Mouse (Mus musculus): ENCODE data around the gene Tmem171. TPM values are rescaled to one million over a fixed set of nuclear protein-coding genes. Genes with fewer than 3 reads are reported as not detected.

Tmem171 gene
- polyA plus RNA-seq, 1 experiment from 2014 or later, result not detected

- H3K27me3 ChIP-seq (replicated peaks; ENCODE audit: control insufficient read depth, insufficient read depth, low read length), result no peaks in the 10 kb centered on the region; the same call in 1 of the 2 replicates
- 90% methylated on average over 5 of the region's 5 CpGs for WGBS
- peaks cover 2% of the 10 kb centered on the region; the same call in 1 of the 2 replicates for H3K4me1 ChIP-seq (replicated peaks; ENCODE audit: control insufficient read depth, insufficient read depth, low read length)
Measured at GRCm38 (mm10) chr13:98699982-98700540, 5.4 kb upstream of the Tmem171 start.

DNA sequence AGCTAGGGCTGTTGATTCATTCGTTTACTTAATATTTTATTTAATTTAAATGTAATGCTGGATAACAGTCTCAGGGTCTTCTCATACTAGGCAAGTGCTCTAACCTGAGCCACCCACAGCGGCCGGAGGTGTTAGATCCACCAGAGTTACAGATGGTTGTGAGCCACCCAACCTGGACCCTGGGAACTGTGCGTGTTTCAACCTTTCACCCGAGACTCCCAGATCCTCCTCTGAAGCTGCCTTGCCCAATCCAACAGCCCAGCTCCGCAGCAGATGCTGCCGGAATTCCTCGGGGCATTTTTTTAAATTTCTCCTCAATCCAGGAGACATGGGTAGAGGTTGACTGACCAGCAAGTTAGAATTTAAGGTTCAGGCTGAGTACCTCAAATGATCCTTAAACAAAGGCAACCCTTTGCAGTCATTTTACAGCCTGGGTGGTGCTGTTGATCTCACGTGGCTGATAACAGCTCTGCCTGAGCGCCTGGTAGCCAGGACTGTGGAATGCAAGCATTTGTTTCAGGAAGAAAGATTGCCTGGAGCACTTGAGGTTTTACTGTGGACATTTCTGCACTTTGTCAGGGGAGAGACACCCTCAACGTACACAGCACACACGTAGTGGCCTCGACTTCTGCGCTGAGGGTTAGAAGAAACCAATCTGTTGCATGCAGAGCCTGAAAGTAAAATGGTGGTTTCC is 4.6 kb upstream of the Tmem171 start:
- Histone ChIP-seq H3K9me3 (ENCODE audit: control insufficient read depth, low read length) (no peaks in the 10 kb centered on the region), H3K9ac (replicated peaks; ENCODE audit: low read depth, low read length) (no peak overlapping the region), H3K4me1 (replicated peaks; ENCODE audit: control insufficient read depth, insufficient read depth, low read length) (peaks cover 7% of the 10 kb centered on the region; the same call in 1 of the 2 replicates), H3K4me3 (replicated peaks; ENCODE audit: low read length) (no peak overlapping the region), H3K36me3 (ENCODE audit: control insufficient read depth, insufficient read depth) (no peaks in the 10 kb centered on the region), H3K4me2 (ENCODE audit: low read length) (no peak overlapping the region), H3K27ac (ENCODE audit: low read length) (no peak overlapping the region), H3K27me3 (replicated peaks; ENCODE audit: control insufficient read depth, insufficient read depth, low read length) (peaks cover 6% of the 10 kb centered on the region)
- WGBS, result 81% methylated on average over 14 of the region's 14 CpGs
- no peak for ATAC-seq

More at GRCm38 (mm10) chr13:98699982-98700540, 5.4 kb upstream of the Tmem171 start:
- no peaks in the 10 kb centered on the region for H3K36me3 ChIP-seq (ENCODE audit: control insufficient read depth, insufficient read depth)
- H3K9me3 ChIP-seq (ENCODE audit: control insufficient read depth, low read length), result no peaks in the 10 kb centered on the region
- H3K4me2 ChIP-seq (ENCODE audit: low read length), result no peak overlapping the region
- no peak for ATAC-seq
- no peak overlapping the region for H3K27ac ChIP-seq (ENCODE audit: low read length)
- H3K9ac ChIP-seq (replicated peaks; ENCODE audit: low read depth, low read length), result no peak overlapping the region
- no peak overlapping the region for H3K4me3 ChIP-seq (replicated peaks; ENCODE audit: low read length)

DNA sequence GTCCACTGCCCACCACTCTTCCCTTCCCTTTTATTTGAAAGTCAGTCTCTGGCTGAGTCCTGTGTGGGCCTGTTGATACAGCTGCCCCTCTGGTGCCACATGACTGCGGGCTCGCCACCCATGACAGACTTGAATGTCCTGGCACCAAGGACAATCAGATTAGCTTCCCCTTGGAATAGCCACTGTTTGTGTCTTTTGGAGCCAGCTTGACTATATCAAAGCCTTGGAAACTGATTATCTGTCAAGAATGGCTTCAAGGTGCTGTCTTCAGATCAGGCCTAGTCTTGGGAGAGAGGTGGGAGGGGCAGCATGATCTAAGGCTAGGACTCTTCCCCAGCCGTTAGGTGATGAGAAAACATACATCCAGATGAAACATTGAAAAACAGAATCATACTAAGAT is 2.1 kb upstream of the Tmem171 start:
- peaks cover 7% of the 10 kb centered on the region; the same call in 1 of the 2 replicates for H3K4me1 ChIP-seq (replicated peaks; ENCODE audit: control insufficient read depth, insufficient read depth, low read length)

DNA sequence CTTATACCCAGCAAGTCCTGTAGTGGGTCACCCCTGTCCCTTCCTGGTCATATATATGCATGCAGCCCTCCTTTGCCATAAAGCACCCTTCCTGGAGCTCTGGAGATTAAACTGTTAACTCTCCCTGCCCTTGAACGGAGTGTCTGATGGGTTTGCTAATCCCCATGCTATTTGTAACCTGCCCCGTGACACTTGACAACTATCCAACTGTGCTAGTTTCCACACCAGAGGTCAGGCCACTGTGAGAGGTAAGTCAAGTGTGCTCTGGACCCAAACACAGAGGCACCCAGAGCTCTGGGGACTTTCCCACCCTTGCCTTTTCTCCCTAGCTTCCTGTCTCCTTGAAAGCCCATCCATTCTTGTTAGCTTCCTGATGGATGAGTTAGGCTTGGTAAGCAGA is 912 bp upstream of the Tmem171 start:
- Histone ChIP-seq H3K4me2 (ENCODE audit: low read length) (no peak overlapping the region), H3K9ac (replicated peaks; ENCODE audit: low read depth, low read length) (no peak overlapping the region), H3K4me1 (replicated peaks; ENCODE audit: control insufficient read depth, insufficient read depth, low read length) (peaks cover 7% of the 10 kb centered on the region; the same call in 1 of the 2 replicates), H3K4me3 (replicated peaks; ENCODE audit: low read length) (no peak overlapping the region), H3K27me3 (replicated peaks; ENCODE audit: control insufficient read depth, insufficient read depth, low read length) (peaks cover 11% of the 10 kb centered on the region), H3K27ac (ENCODE audit: low read length) (no peak overlapping the region), H3K36me3 (ENCODE audit: control insufficient read depth, insufficient read depth) (no peaks in the 10 kb centered on the region), H3K9me3 (ENCODE audit: control insufficient read depth, low read length) (no peaks in the 10 kb centered on the region)
- ATAC-seq, result no peak
- 51% methylated on average over 2 of the region's 2 CpGs for WGBS

More for the DNA sequence above, 2.1 kb upstream of the Tmem171 start:
- H3K9me3 ChIP-seq (ENCODE audit: control insufficient read depth, low read length), result no peaks in the 10 kb centered on the region
- no peak overlapping the region for H3K9ac ChIP-seq (replicated peaks; ENCODE audit: low read depth, low read length)
- no peak for ATAC-seq
- H3K36me3 ChIP-seq (ENCODE audit: control insufficient read depth, insufficient read depth), result no peaks in the 10 kb centered on the region
- H3K27ac ChIP-seq (ENCODE audit: low read length), result no peak overlapping the region
- no peak overlapping the region for H3K4me3 ChIP-seq (replicated peaks; ENCODE audit: low read length)
- no peak overlapping the region for H3K4me2 ChIP-seq (ENCODE audit: low read length)
- H3K27me3 ChIP-seq (replicated peaks; ENCODE audit: control insufficient read depth, insufficient read depth, low read length), result peaks cover 11% of the 10 kb centered on the region
- 92% methylated on average over 3 of the region's 3 CpGs for WGBS

- no peak overlapping the region for H3K9ac ChIP-seq (replicated peaks; ENCODE audit: low read depth, low read length)
- WGBS, result 95% methylated on average over 11 of the region's 11 CpGs
- H3K4me3 ChIP-seq (replicated peaks; ENCODE audit: low read length), result no peak overlapping the region
- H3K27ac ChIP-seq (ENCODE audit: low read length), result no peak overlapping the region
- H3K27me3 ChIP-seq (replicated peaks; ENCODE audit: control insufficient read depth, insufficient read depth, low read length), result peaks cover 11% of the 10 kb centered on the region
- H3K9me3 ChIP-seq (ENCODE audit: control insufficient read depth, low read length), result no peaks in the 10 kb centered on the region
- peaks cover 7% of the 10 kb centered on the region; the same call in 1 of the 2 replicates for H3K4me1 ChIP-seq (replicated peaks; ENCODE audit: control insufficient read depth, insufficient read depth, low read length)
- ATAC-seq, result no peak
- H3K4me2 ChIP-seq (ENCODE audit: low read length), result no peak overlapping the region
- H3K36me3 ChIP-seq (ENCODE audit: control insufficient read depth, insufficient read depth), result no peaks in the 10 kb centered on the region
Measured at GRCm38 (mm10) chr13:98693316-98693715, 1.3 kb downstream of the Tmem171 start.

GRCm38 (mm10) chr13:98691956-98692515 is 2.6 kb downstream of the Tmem171 start:
- Histone ChIP-seq H3K4me1 (replicated peaks; ENCODE audit: control insufficient read depth, insufficient read depth, low read length) (peaks cover 7% of the 10 kb centered on the region; the same call in 1 of the 2 replicates), H3K9me3 (ENCODE audit: control insufficient read depth, low read length) (no peaks in the 10 kb centered on the region), H3K4me3 (replicated peaks; ENCODE audit: low read length) (no peak overlapping the region), H3K27ac (ENCODE audit: low read length) (no peak overlapping the region), H3K9ac (replicated peaks; ENCODE audit: low read depth, low read length) (no peak overlapping the region), H3K27me3 (replicated peaks; ENCODE audit: control insufficient read depth, insufficient read depth, low read length) (peaks cover 11% of the 10 kb centered on the region), H3K36me3 (ENCODE audit: control insufficient read depth, insufficient read depth) (no peaks in the 10 kb centered on the region), H3K4me2 (ENCODE audit: low read length) (no peak overlapping the region)
- 87% methylated on average over 13 of the region's 13 CpGs for WGBS
- no peak for ATAC-seq

GRCm38 (mm10) chr13:98690886-98691285 is 3.7 kb downstream of the Tmem171 start:
- Histone ChIP-seq H3K9ac (replicated peaks; ENCODE audit: low read depth, low read length) (no peak overlapping the region), H3K4me1 (replicated peaks; ENCODE audit: control insufficient read depth, insufficient read depth, low read length) (peaks cover 7% of the 10 kb centered on the region; the same call in 1 of the 2 replicates), H3K27ac (ENCODE audit: low read length) (no peak overlapping the region), H3K4me2 (ENCODE audit: low read length) (no peak overlapping the region), H3K9me3 (ENCODE audit: control insufficient read depth, low read length) (no peaks in the 10 kb centered on the region), H3K4me3 (replicated peaks; ENCODE audit: low read length) (no peak overlapping the region), H3K27me3 (replicated peaks; ENCODE audit: control insufficient read depth, insufficient read depth, low read length) (peaks cover 11% of the 10 kb centered on the region), H3K36me3 (ENCODE audit: control insufficient read depth, insufficient read depth) (no peaks in the 10 kb centered on the region)
- no peak for ATAC-seq
- 90% methylated on average over 11 of the region's 11 CpGs for WGBS

- H3K9me3 ChIP-seq (ENCODE audit: control insufficient read depth, low read length), result no peaks in the 10 kb centered on the region
- H3K27me3 ChIP-seq (replicated peaks; ENCODE audit: control insufficient read depth, insufficient read depth, low read length), result peaks cover 10% of the 10 kb centered on the region
- 76% methylated on average over 11 of the region's 11 CpGs for WGBS
- no peak overlapping the region for H3K4me2 ChIP-seq (ENCODE audit: low read length)
- no peaks in the 10 kb centered on the region for H3K36me3 ChIP-seq (ENCODE audit: control insufficient read depth, insufficient read depth)
- no peak for ATAC-seq
- no peak overlapping the region for H3K4me3 ChIP-seq (replicated peaks; ENCODE audit: low read length)
- H3K9ac ChIP-seq (replicated peaks; ENCODE audit: low read depth, low read length), result no peak overlapping the region
- H3K27ac ChIP-seq (ENCODE audit: low read length), result no peak overlapping the region
- peaks cover 1% of the 10 kb centered on the region; the same call in 1 of the 2 replicates for H3K4me1 ChIP-seq (replicated peaks; ENCODE audit: control insufficient read depth, insufficient read depth, low read length)
Measured at GRCm38 (mm10) chr13:98689605-98690290, 4.9 kb downstream of the Tmem171 start.

- Histone ChIP-seq H3K9me3 (ENCODE audit: control insufficient read depth, low read length) (no peaks in the 10 kb centered on the region), H3K4me1 (replicated peaks; ENCODE audit: control insufficient read depth, insufficient read depth, low read length) (no peaks in the 10 kb centered on the region), H3K4me3 (replicated peaks; ENCODE audit: low read length) (no peak overlapping the region), H3K36me3 (ENCODE audit: control insufficient read depth, insufficient read depth) (no peaks in the 10 kb centered on the region), H3K27ac (ENCODE audit: low read length) (no peak overlapping the region), H3K27me3 (replicated peaks; ENCODE audit: control insufficient read depth, insufficient read depth, low read length) (no peaks in the 10 kb centered on the region), H3K9ac (replicated peaks; ENCODE audit: low read depth, low read length) (no peak overlapping the region), H3K4me2 (ENCODE audit: low read length) (no peak overlapping the region)
- no peak for ATAC-seq
- 64% methylated on average over 9 of the region's 9 CpGs for WGBS
Measured at GRCm38 (mm10) chr13:98687931-98688330, 6.7 kb downstream of the Tmem171 start.
